Mouse (Mus musculus) ES-Bruce4 (cell line): Measurements from ENCODE around the gene Cldn13.

ENCODE experiments used
- CTCF ChIP-seq: IDR thresholded peaks from one replicate; pipeline ENCODE4 v1.8.1; 2011; ENCODE audit warnings: low read depth, low read length
- POLR2A ChIP-seq: IDR thresholded peaks from one replicate; pipeline ENCODE4 v1.8.1; 2011; ENCODE audit warnings: low read length; ENCODE audit not compliant: insufficient read depth

GRCm38 (mm10) chr5:134911901-134912300 lies 3.4 kb downstream of the Cldn13 start:
- TF ChIP-seq CTCF = no peak
- no peak for TF ChIP-seq POLR2A
